Mouse (Mus musculus) limb, embryonic 14.5 days (tissue): ENCODE measurements around the gene Gm20388. TPM values are rescaled to one million over a fixed set of nuclear protein-coding genes. Genes with fewer than 3 reads are reported as not detected.

Experiments used
- ATAC-seq: fragments of 200-750 bp; cut with Nextera tagmentation; 2 replicates; pipeline ENCODE4 v1.8.0; 2017; ENCODE audit warnings: low read depth, moderate number of reproducible peaks, moderate TSS enrichment; ENCODE audit not compliant: low FRiP score
- DNase-seq: peaks from one replicate; pipeline ENCODE4 v3.0.0-alpha.2; 2015; ENCODE audit warnings: low spot score
- H3K27ac ChIP-seq: fragments of 300-500 bp; sonication (generic); replicated peaks from 2 replicates; pipeline ENCODE4 v1.5.1; 2014; ENCODE audit warnings: low read depth, mild to moderate bottlenecking, low read length, moderate library complexity, mixed read lengths
- H3K27me3 ChIP-seq: fragments of 300-500 bp; sonication (generic); 2 replicates; pipeline ENCODE4 v1.6.1; 2014; ENCODE audit warnings: low read length, mixed read lengths; ENCODE audit not compliant: control insufficient read depth, insufficient read depth
- H3K36me3 ChIP-seq: fragments of 300-500 bp; sonication (generic); 2 replicates; pipeline ENCODE4 v1.6.1; 2014; ENCODE audit warnings: mild to moderate bottlenecking, low read length, moderate library complexity, mixed read lengths; ENCODE audit not compliant: control insufficient read depth, insufficient read depth
- H3K4me1 ChIP-seq: fragments of 300-500 bp; sonication (generic); 2 replicates; pipeline ENCODE4 v1.6.1; 2014; ENCODE audit warnings: antibody characterized with exemption, low read length, mixed read lengths; ENCODE audit not compliant: control insufficient read depth, insufficient read depth
- H3K4me2 ChIP-seq: fragments of 300-500 bp; sonication (generic); replicated peaks from 2 replicates; pipeline ENCODE4 v1.6.1; 2014; ENCODE audit warnings: low read depth, mild to moderate bottlenecking, low read length, moderate library complexity; ENCODE audit not compliant: severe bottlenecking
- H3K4me3 ChIP-seq: fragments of 300-500 bp; sonication (generic); replicated peaks from 2 replicates; pipeline ENCODE4 v1.5.1; 2014; ENCODE audit warnings: low read length
- H3K9ac ChIP-seq: fragments of 300-500 bp; sonication (generic); 2 replicates; pipeline ENCODE4 v1.6.1; 2014; ENCODE audit warnings: mild to moderate bottlenecking, low read depth, low read length, moderate library complexity; ENCODE audit not compliant: severe bottlenecking
- H3K9me3 ChIP-seq: fragments of 300-500 bp; sonication (generic); 2 replicates; pipeline ENCODE4 v1.6.1; 2016; ENCODE audit warnings: low read length; ENCODE audit not compliant: control insufficient read depth
- POLR2A ChIP-seq: fragments of 200-500 bp; IDR thresholded peaks from 2 replicates; pipeline ENCODE4 v1.8.0; 2012; ENCODE audit warnings: inconsistent platforms, mild to moderate bottlenecking, moderate library complexity, borderline replicate concordance; ENCODE audit not compliant: insufficient read depth, insufficient read length; ENCODE audit errors: extremely low read depth
- WGBS: fragments of 180-500 bp; shearing (Covaris S2); extraction: QIAGEN DNeasy Blood & Tissue Kit; methylation state at CpG from one replicate; pipeline ENCODE4 v1.1.7; 2014; 5-methylcytosine and 5-hydroxymethylcytosine counted together
- polyA plus RNA-seq, 2 experiments: library from polyadenylated mRNA; depleted of rRNA in 1 of 2; stranded (reverse) in 1 of 2; unstranded in 1 of 2; fragments of >200 nt; fragmentation: Nextera tagmentation in 1 of 2; extraction: Ambion mirVana in 1 of 2; gene quantifications; 2 replicates each; pipeline versions ENCODE4 v1.2.1 to v1.2.3; 2012 to 2014

The Gm20388 gene
- polyA plus RNA-seq, 2 experiments, result 1.9 to 49.9 TPM

GRCm38 (mm10) chr8:120412357-120412756 lies 501.7 kb downstream of the Gm20388 start:
- TF ChIP-seq POLR2A, result no peak
- Histone ChIP-seq H3K4me1 (peaks cover 53% of the 10 kb centered on the region), H3K9ac (no peak overlapping the region), H3K9me3 (no peaks in the 10 kb centered on the region), H3K27me3 (no peaks in the 10 kb centered on the region), H3K4me2 (no peak overlapping the region), H3K4me3 (no peak overlapping the region), H3K27ac (no peak overlapping the region), H3K36me3 (no peaks in the 10 kb centered on the region)
- DNase-seq (no peak), ATAC-seq (no peak)
- 91% methylated on average over 4 of the region's 4 CpGs for WGBS

GRCm38 (mm10) chr8:120412911-120413625 lies 502.4 kb downstream of the Gm20388 start:
- TF ChIP-seq POLR2A, result no peak
- Histone ChIP-seq H3K9ac (no peak overlapping the region), H3K27ac (no peak overlapping the region), H3K4me1 (peaks cover 52% of the 10 kb centered on the region), H3K27me3 (no peaks in the 10 kb centered on the region), H3K36me3 (no peaks in the 10 kb centered on the region), H3K9me3 (no peaks in the 10 kb centered on the region), H3K4me3 (no peak overlapping the region), H3K4me2 (no peak overlapping the region)
- WGBS, result 65% methylated on average over 29 of the region's 29 CpGs
- DNase-seq (no peak), ATAC-seq (no peak)

- no peak for ATAC-seq
- no peak overlapping the region for H3K27ac ChIP-seq
- 72% methylated on average over 6 of the region's 6 CpGs for WGBS
These were observed 503.0 kb downstream of the Gm20388 start for GRCm38 (mm10) chr8:120413626-120413988.

GRCm38 (mm10) chr8:120414216-120414615 lies 503.6 kb downstream of the Gm20388 start:
- Histone ChIP-seq H3K4me3 (no peak overlapping the region), H3K36me3 (no peaks in the 10 kb centered on the region), H3K9me3 (no peaks in the 10 kb centered on the region), H3K27ac (no peak overlapping the region), H3K4me2 (no peak overlapping the region), H3K4me1 (peaks cover 49% of the 10 kb centered on the region), H3K9ac (no peak overlapping the region), H3K27me3 (no peaks in the 10 kb centered on the region)
- TF ChIP-seq POLR2A, result no peak
- ATAC-seq (no peak), DNase-seq (no peak)
- WGBS, result 83% methylated on average over 4 of the region's 4 CpGs

More at GRCm38 (mm10) chr8:120413626-120413988, 503.0 kb downstream of the Gm20388 start:
- no peaks in the 10 kb centered on the region for H3K9me3 ChIP-seq
- DNase-seq, result no peak
- no peaks in the 10 kb centered on the region for H3K36me3 ChIP-seq
- no peak overlapping the region for H3K4me3 ChIP-seq
- no peak for TF ChIP-seq POLR2A
- H3K9ac ChIP-seq, result no peak overlapping the region
- no peaks in the 10 kb centered on the region for H3K27me3 ChIP-seq
- no peak overlapping the region for H3K4me2 ChIP-seq
- peaks cover 51% of the 10 kb centered on the region for H3K4me1 ChIP-seq

- H3K4me2 ChIP-seq, result no peak overlapping the region
- no peak for ATAC-seq
- no peaks in the 10 kb centered on the region for H3K9me3 ChIP-seq
- H3K9ac ChIP-seq, result no peak overlapping the region
- H3K27ac ChIP-seq, result no peak overlapping the region
- H3K4me3 ChIP-seq, result no peak overlapping the region
- no peaks in the 10 kb centered on the region for H3K27me3 ChIP-seq
- 62% methylated on average over 8 of the region's 11 CpGs for WGBS
- peaks cover 49% of the 10 kb centered on the region for H3K4me1 ChIP-seq
- TF ChIP-seq POLR2A, result no peak
- no peaks in the 10 kb centered on the region for H3K36me3 ChIP-seq
- no peak for DNase-seq
These were observed 504.8 kb downstream of the Gm20388 start for GRCm38 (mm10) chr8:120415474-120415873.

- no peaks in the 10 kb centered on the region for H3K27me3 ChIP-seq
- no peak for TF ChIP-seq POLR2A
These were observed 505.5 kb downstream of the Gm20388 start for GRCm38 (mm10) chr8:120416173-120416521.

More at GRCm38 (mm10) chr8:120416173-120416521, 505.5 kb downstream of the Gm20388 start:
- H3K4me2 ChIP-seq, result peak overlapping the region; percentile 41
- peak overlapping the region; percentile 79 for H3K27ac ChIP-seq
- DNase-seq, result no peak
- WGBS, result 20% methylated on average over 7 of the region's 8 CpGs
- peaks cover 47% of the 10 kb centered on the region for H3K4me1 ChIP-seq
- H3K9ac ChIP-seq, result 0 out of 2 replicates have a peak overlapping the region, but pooled peaks have one; percentile 3
- H3K36me3 ChIP-seq, result no peaks in the 10 kb centered on the region
- ATAC-seq, result 0 out of 2 replicates have a peak, but pooled peaks have one; percentile 1
- H3K9me3 ChIP-seq, result no peaks in the 10 kb centered on the region
- H3K4me3 ChIP-seq, result no peak overlapping the region
